Mouse (Mus musculus) MEL (cell line): ENCODE data around the gene Hes6. TPM values are rescaled to one million over a fixed set of nuclear protein-coding genes. Genes with fewer than 3 reads are reported as not detected.

Source experiments
- DNase-seq: peaks from one replicate; pipeline ENCODE4 v3.0.0; 2011; ENCODE audit warnings: low read depth, low spot score
- H3K27ac ChIP-seq: 2 replicates; pipeline ENCODE4 v1.5.1; 2012; ENCODE audit warnings: low read depth, mild to moderate bottlenecking, control low read depth, low read length, moderate library complexity; ENCODE audit not compliant: control insufficient read depth
- H3K27me3 ChIP-seq, 2 experiments: fragments of 150-350 bp in 1 of 2; sonication (generic) in 1 of 2; 2 replicates each; pipeline ENCODE4 v1.6.1; 2012; ENCODE audit warnings: low read length in 2 of 2, mild to moderate bottlenecking in 2 of 2, improper control_type of control experiment in 1 of 2, moderate library complexity in 1 of 2; ENCODE audit not compliant: insufficient read depth in 2 of 2, control insufficient read depth in 1 of 2
- H3K36me3 ChIP-seq, 2 experiments: 2 replicates each; pipeline ENCODE4 v1.6.1; 2012 to 2014; ENCODE audit warnings: low read length in 2 of 2, improper control_type of control experiment in 1 of 2, inconsistent platforms in 1 of 2, mild to moderate bottlenecking in 1 of 2; ENCODE audit not compliant: insufficient read depth in 2 of 2, control insufficient read depth in 1 of 2
- H3K4me1 ChIP-seq, 2 experiments: fragments of 150-350 bp in 1 of 2; sonication (generic) in 1 of 2; 2 replicates each; pipeline ENCODE4 v1.6.1; 2012; ENCODE audit warnings: low read length in 2 of 2, improper control_type of control experiment in 1 of 2, mild to moderate bottlenecking in 1 of 2; ENCODE audit not compliant: insufficient read depth in 2 of 2, control insufficient read depth in 1 of 2
- H3K4me3 ChIP-seq, 2 experiments: fragments of 150-350 bp in 1 of 2; sonication (generic) in 1 of 2; 2 replicates each; pipeline ENCODE4 v1.5.1; 2012; ENCODE audit warnings: low read depth in 2 of 2, low read length in 2 of 2, mild to moderate bottlenecking in 2 of 2, moderate library complexity in 2 of 2, control low read depth in 1 of 2, improper control_type of control experiment in 1 of 2; ENCODE audit not compliant: control insufficient read depth in 1 of 2, insufficient read depth in 1 of 2
- H3K79me2 ChIP-seq: 2 replicates; pipeline ENCODE4 v1.6.1; 2012; ENCODE audit warnings: mild to moderate bottlenecking, low read length, moderate library complexity; ENCODE audit not compliant: control insufficient read depth, poor library complexity, insufficient read depth
- H3K9ac ChIP-seq: 2 replicates; pipeline ENCODE4 v1.6.1; 2012; ENCODE audit warnings: low read depth, mild to moderate bottlenecking, control low read depth, low read length, moderate library complexity; ENCODE audit not compliant: control insufficient read depth, poor library complexity, severe bottlenecking
- H3K9me3 ChIP-seq: fragments of 150-350 bp; sonication (generic); replicated peaks from 2 replicates; pipeline ENCODE4 v1.6.1; 2012; ENCODE audit warnings: mild to moderate bottlenecking, low read length, improper control_type of control experiment, moderate library complexity; ENCODE audit not compliant: insufficient read depth
- BHLHE40 ChIP-seq: IDR thresholded peaks from 2 replicates; pipeline ENCODE4 v1.6.1; 2012; ENCODE audit warnings: low read depth, mild to moderate bottlenecking, inconsistent platforms, low read length, improper control_type of control experiment, borderline replicate concordance
- CHD1 ChIP-seq: IDR thresholded peaks from 2 replicates; pipeline ENCODE4 v1.6.1; 2012; ENCODE audit warnings: low read depth, mild to moderate bottlenecking, inconsistent platforms, low read length, improper control_type of control experiment
- CHD2 ChIP-seq: IDR thresholded peaks from 2 replicates; pipeline ENCODE4 v1.6.1; 2011; ENCODE audit warnings: low read length, improper control_type of control experiment
- CTCF ChIP-seq, 3 experiments: IDR thresholded peaks in 2 of 3; conservative IDR thresholded peaks in 1 of 3; 2 replicates each; pipeline ENCODE4 v1.5.1; 2011 to 2012; ENCODE audit warnings: low read length in 3 of 3, low read depth in 2 of 3, mild to moderate bottlenecking in 2 of 3, improper control_type of control experiment in 1 of 3, inconsistent platforms in 1 of 3, mixed read lengths in 1 of 3, moderate library complexity in 1 of 3; ENCODE audit not compliant: control insufficient read depth in 1 of 3, insufficient read depth in 1 of 3, poor library complexity in 1 of 3, severe bottlenecking in 1 of 3
- E2F4 ChIP-seq: IDR thresholded peaks from 2 replicates; pipeline ENCODE4 v1.6.1; 2011; ENCODE audit warnings: low read depth, low read length, improper control_type of control experiment, borderline replicate concordance
- ELF1 ChIP-seq: IDR thresholded peaks from 2 replicates; pipeline ENCODE4 v1.6.1; 2014; ENCODE audit warnings: low read depth, mild to moderate bottlenecking, inconsistent platforms, low read length, improper control_type of control experiment, moderate library complexity
- GABPA ChIP-seq: IDR thresholded peaks from 2 replicates; pipeline ENCODE4 v1.6.1; 2012; ENCODE audit warnings: low read depth, mild to moderate bottlenecking, inconsistent platforms, low read length, improper control_type of control experiment, moderate library complexity
- JUND ChIP-seq: IDR thresholded peaks from 2 replicates; pipeline ENCODE4 v1.6.1; 2011; ENCODE audit warnings: low read depth, mild to moderate bottlenecking, improper control_type of control experiment, low read length
- MAFK ChIP-seq: IDR thresholded peaks from 2 replicates; pipeline ENCODE4 v1.6.1; 2011; ENCODE audit warnings: low read depth, mild to moderate bottlenecking, low read length, improper control_type of control experiment, borderline replicate concordance
- MAX ChIP-seq: IDR thresholded peaks from 2 replicates; pipeline ENCODE4 v1.6.1; 2011; ENCODE audit warnings: low read length, improper control_type of control experiment
- MEF2A ChIP-seq: IDR thresholded peaks from 2 replicates; pipeline ENCODE4 v1.6.1; 2014; ENCODE audit warnings: low read depth, mild to moderate bottlenecking, inconsistent platforms, low read length, improper control_type of control experiment; ENCODE audit not compliant: poor library complexity, insufficient replicate concordance, severe bottlenecking; ENCODE audit errors: extremely low read depth
- MXI1 ChIP-seq: IDR thresholded peaks from 2 replicates; pipeline ENCODE4 v1.6.1; 2011; ENCODE audit warnings: mild to moderate bottlenecking, low read depth, low read length, improper control_type of control experiment
- MYC ChIP-seq: IDR thresholded peaks from 2 replicates; pipeline ENCODE4 v1.6.1; 2011; ENCODE audit warnings: low read depth, mild to moderate bottlenecking, low read length, improper control_type of control experiment, moderate library complexity
- NELFE ChIP-seq: IDR thresholded peaks from 2 replicates; pipeline ENCODE4 v1.6.1; 2011; ENCODE audit warnings: low read depth, low read length, improper control_type of control experiment
- NRF1 ChIP-seq: IDR thresholded peaks from 2 replicates; pipeline ENCODE4 v1.6.1; 2014; ENCODE audit warnings: low read depth, mild to moderate bottlenecking, inconsistent platforms, low read length, improper control_type of control experiment, moderate library complexity; ENCODE audit not compliant: poor library complexity, insufficient read depth, severe bottlenecking
- POLR2A ChIP-seq, 2 experiments: IDR thresholded peaks; 2 replicates each; pipeline ENCODE4 v1.6.1; 2011 to 2012; ENCODE audit warnings: low read length in 2 of 2, mild to moderate bottlenecking in 2 of 2, control low read depth in 1 of 2, improper control_type of control experiment in 1 of 2, low read depth in 1 of 2, moderate library complexity in 1 of 2; ENCODE audit not compliant: control insufficient read depth in 1 of 2, insufficient read depth in 1 of 2, poor library complexity in 1 of 2
- POLR2AphosphoS2 ChIP-seq: IDR thresholded peaks from 2 replicates; pipeline ENCODE4 v1.6.1; 2011; ENCODE audit warnings: low read length, improper control_type of control experiment
- POLR2AphosphoS5 ChIP-seq: IDR thresholded peaks from 2 replicates; pipeline ENCODE4 v1.6.1; 2012; ENCODE audit warnings: low read depth, borderline replicate concordance, mild to moderate bottlenecking, inconsistent platforms, low read length, moderate library complexity, mixed read lengths
- TBP ChIP-seq: IDR thresholded peaks from 2 replicates; pipeline ENCODE4 v1.8.0; 2011; ENCODE audit warnings: low read depth, low read length, improper control_type of control experiment
- TCF12 ChIP-seq: IDR thresholded peaks from 2 replicates; pipeline ENCODE4 v1.6.1; 2014; ENCODE audit warnings: low read depth, mild to moderate bottlenecking, inconsistent platforms, low read length, improper control_type of control experiment, moderate library complexity
- UBTF ChIP-seq: IDR thresholded peaks from 2 replicates; pipeline ENCODE4 v1.6.1; 2012; ENCODE audit warnings: low read depth, mild to moderate bottlenecking, inconsistent platforms, low read length, improper control_type of control experiment, moderate library complexity, borderline replicate concordance; ENCODE audit not compliant: insufficient read depth
- ZMIZ1 ChIP-seq: IDR thresholded peaks from 2 replicates; pipeline ENCODE4 v1.6.1; 2012; ENCODE audit warnings: low read depth, mild to moderate bottlenecking, inconsistent platforms, low read length, improper control_type of control experiment, moderate library complexity
- ZNF384 ChIP-seq: IDR thresholded peaks from 2 replicates; pipeline ENCODE4 v1.6.1; 2012; ENCODE audit warnings: low read depth, mild to moderate bottlenecking, inconsistent platforms, low read length, improper control_type of control experiment
- polyA plus RNA-seq, 2 experiments: library from polyadenylated mRNA; stranded (reverse) in 1 of 2; unstranded in 1 of 2; fragments of >175 nt in 1 of 2; fragments of >200 nt in 1 of 2; gene quantifications; 2 replicates each; pipeline versions ENCODE4 v1.2.1 to v1.2.4; 2012; ENCODE audit warnings: low replicate concordance in 2 of 2, low read depth in 1 of 2; ENCODE audit not compliant: insufficient read length in 2 of 2, insufficient read depth in 1 of 2, missing spikeins in 1 of 2
- total RNA-seq: library from RNA; depleted of rRNA; stranded (reverse); fragments of 300-350 nt; gene quantifications from 2 replicates; pipeline ENCODE4 v1.2.3, GENCODE M21; 2012

The Hes6 gene
- total and polyA plus RNA-seq, 3 experiments, result 38.8 to 47.9 TPM; not detected in 1

DNA sequence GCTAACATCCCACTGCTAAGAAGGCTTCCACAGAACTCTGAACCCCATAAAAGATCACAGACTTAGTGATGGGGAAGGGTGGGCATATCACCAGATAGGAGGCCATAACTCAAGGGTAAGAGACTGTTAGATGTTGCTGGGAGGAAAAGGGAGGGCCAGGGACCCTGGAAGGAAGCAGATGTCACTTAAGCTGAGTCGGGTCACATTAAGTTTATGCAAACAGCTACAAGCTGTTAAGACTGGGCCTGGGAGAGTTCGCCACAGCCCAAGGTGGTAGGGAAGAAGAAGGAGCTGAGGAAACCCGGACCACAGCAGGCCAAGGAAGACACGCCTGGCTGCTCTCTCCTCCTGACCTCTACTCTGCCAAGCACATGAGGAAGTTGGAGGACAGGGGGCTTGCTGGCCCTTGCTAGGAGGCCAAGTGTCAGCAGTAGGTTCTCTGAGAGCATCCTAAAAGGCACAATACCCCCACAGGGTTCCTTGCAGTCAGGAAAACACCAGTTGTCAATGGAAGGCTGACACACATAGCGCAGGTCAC, 37.8 kb upstream of the Hes6 start:
- H3K4me3 ChIP-seq, result no peak overlapping the region
- H3K36me3 ChIP-seq, result peaks cover 5 to 26% of the 10 kb centered on the region in 2 experiments
- H3K4me1 ChIP-seq, result peaks cover 3 to 30% of the 10 kb centered on the region in 2 experiments; a peak in 3 of 4 replicates
- DNase-seq, result no peak
- no peaks in the 10 kb centered on the region for H3K9me3 ChIP-seq
- H3K27me3 ChIP-seq, result no peaks in the 10 kb centered on the region
- no peak for TF ChIP-seq ZNF384
- no peak for TF ChIP-seq TCF12
- no peak for TF ChIP-seq NRF1
- TF ChIP-seq NELFE, result no peak
- TF ChIP-seq BHLHE40, result no peak
- TF ChIP-seq POLR2AphosphoS5, result no peak
- no peak for TF ChIP-seq MYC
- no peak for TF ChIP-seq CTCF (IDR thresholded peaks at IDR 0.05 in 2 of 3, conservative IDR thresholded peaks at IDR 0.05 in 1 of 3; ENCODE audit: control insufficient read depth in 1 of 3, insufficient read depth in 1 of 3, low read depth in 2 of 3, low read length in 3 of 3, poor library complexity in 1 of 3, severe bottlenecking in 1 of 3)
- no peak for TF ChIP-seq UBTF
- no peak for TF ChIP-seq CHD2
- no peak for TF ChIP-seq GABPA
- TF ChIP-seq MXI1, result no peak
- H3K9ac ChIP-seq, result no peak overlapping the region
- H3K79me2 ChIP-seq, result peaks cover 3% of the 10 kb centered on the region
- H3K27ac ChIP-seq, result no peak overlapping the region

DNA sequence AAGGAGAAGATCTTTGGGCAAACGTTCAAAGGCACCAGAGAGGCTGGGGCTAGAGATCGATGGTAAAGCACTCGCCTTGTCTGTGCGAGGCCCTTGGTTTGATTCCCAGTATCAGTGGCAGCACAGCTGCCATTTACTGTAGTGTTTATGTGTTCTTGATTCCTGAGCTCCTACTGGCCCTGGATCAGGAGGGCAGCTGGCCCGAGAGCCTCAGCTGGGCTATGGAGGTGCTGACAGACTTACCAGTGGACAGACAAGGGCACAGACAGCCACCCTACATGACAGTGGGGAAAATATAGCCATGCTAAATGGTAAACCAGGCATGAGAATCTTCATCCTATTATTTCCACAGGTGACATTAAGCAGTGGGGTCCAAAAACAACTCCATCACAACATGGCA, 37.0 kb upstream of the Hes6 start:
- H3K79me2 ChIP-seq, result peaks cover 3% of the 10 kb centered on the region
- TF ChIP-seq E2F4 (no peak), TCF12 (no peak)
- no peak overlapping the region for H3K27ac ChIP-seq
- H3K9ac ChIP-seq, result no peak overlapping the region
- no peaks in the 10 kb centered on the region for H3K9me3 ChIP-seq
- H3K36me3 ChIP-seq, result peaks cover 5 to 26% of the 10 kb centered on the region in 2 experiments
- DNase-seq, result no peak
- H3K4me1 ChIP-seq, result peaks cover 3 to 30% of the 10 kb centered on the region in 2 experiments; a peak in 3 of 4 replicates
- H3K4me3 ChIP-seq, result no peak overlapping the region
- no peaks in the 10 kb centered on the region for H3K27me3 ChIP-seq

- Histone ChIP-seq H3K27me3 (no peaks in the 10 kb centered on the region), H3K79me2 (peaks cover 1% of the 10 kb centered on the region), H3K9me3 (no peaks in the 10 kb centered on the region), H3K27ac (no peak overlapping the region), H3K36me3 (peaks cover 5 to 20% of the 10 kb centered on the region in 2 experiments), H3K9ac (no peak overlapping the region), H3K4me1 (peaks cover 0 to 22% of the 10 kb centered on the region in 2 experiments; a peak in 3 of 4 replicates), H3K4me3 (no peak overlapping the region)
- no peak for DNase-seq
- no peak for TF ChIP-seq ZNF384
- no peak for TF ChIP-seq MAX
- TF ChIP-seq TBP, result no peak
- TF ChIP-seq ELF1, result no peak
- no peak for TF ChIP-seq UBTF
- no peak for TF ChIP-seq ZMIZ1
- TF ChIP-seq MEF2A, result no peak
- no peak for TF ChIP-seq CHD2
- no peak for TF ChIP-seq POLR2AphosphoS2
- TF ChIP-seq E2F4, result no peak
- no peak for TF ChIP-seq BHLHE40
- no peak for TF ChIP-seq MAFK
- TF ChIP-seq JUND, result no peak
- no peak for TF ChIP-seq CHD1
- no peak for TF ChIP-seq POLR2A (IDR thresholded peaks at IDR 0.05; ENCODE audit: control insufficient read depth in 1 of 2, insufficient read depth in 1 of 2, low read depth in 1 of 2, low read length in 2 of 2, poor library complexity in 1 of 2)
Observed at GRCm38 (mm10) chr1:91448688-91449087, 34.9 kb upstream of the Hes6 start.
